Mouse (Mus musculus) kidney, postnatal 10 days (tissue): Measurements from ENCODE around the gene Sipa1l3.
A peak's percentile ranks its signal among the peaks of the same experiment; 100 is the strongest.

Experiments
- DNase-seq: peaks from one replicate; pipeline ENCODE4 v3.0.0; 2021; ENCODE audit warnings: mixed read lengths

The Sipa1l3 gene

DNA sequence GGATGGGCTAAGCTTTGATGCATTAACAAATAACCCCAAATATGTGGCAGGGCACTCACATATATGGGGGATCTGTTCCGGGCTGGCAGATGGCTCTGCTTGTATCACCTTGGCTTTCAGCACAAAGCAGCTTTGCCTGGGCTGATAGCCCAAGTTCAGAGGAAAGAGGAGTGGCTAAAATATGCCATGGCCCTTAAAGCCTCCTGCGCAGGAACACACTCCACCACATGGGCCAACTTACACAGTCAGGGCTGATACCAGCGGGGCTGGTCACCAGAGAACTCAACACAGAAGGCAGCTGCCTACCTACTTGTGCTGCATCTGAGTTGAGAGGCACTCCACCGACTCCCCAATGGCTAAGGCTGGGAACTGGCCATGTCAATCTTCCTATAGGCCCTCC is 111.6 kb downstream of the Sipa1l3 start:
- no peak for DNase-seq

DNA sequence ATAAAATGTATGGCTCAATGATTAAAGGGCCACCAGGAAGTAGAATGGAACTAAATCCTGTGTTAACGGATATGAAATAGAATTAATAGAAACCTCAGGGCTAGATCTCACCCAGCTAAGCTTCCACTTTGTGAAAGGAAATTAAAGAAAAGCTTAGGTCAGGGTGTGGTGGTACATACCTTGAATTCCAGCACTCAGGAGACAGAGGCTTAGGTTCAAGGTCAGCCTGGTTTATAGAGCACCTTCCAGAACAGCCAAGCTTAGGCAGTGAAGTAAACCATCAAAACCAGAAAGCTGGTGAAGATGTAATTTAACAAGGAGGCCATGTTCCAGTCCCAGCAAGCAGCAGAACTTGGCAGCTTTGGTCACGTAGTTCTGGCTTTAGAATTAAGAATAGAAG is 114.3 kb downstream of the Sipa1l3 start:
- DNase-seq = no peak

DNA sequence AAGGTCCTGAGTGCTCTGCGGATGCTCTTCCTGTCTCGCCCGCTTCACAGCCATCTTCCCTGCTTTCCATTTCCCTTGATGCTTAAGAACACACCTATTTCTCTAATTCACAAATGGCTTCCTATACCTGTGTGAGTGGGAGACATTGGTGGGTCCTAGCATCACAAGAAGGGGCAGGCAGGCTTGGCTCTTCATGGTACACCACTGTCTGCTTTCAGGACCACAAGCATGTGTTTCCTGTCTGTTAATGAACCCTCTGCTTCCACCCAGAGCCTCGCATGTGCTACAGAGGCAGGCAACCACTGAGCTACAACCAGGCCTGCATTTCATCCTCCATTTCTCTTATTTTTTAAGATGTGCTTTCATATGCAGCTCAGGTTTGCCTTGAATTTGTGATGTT is 116.4 kb downstream of the Sipa1l3 start:
- DNase-seq = no peak

DNA sequence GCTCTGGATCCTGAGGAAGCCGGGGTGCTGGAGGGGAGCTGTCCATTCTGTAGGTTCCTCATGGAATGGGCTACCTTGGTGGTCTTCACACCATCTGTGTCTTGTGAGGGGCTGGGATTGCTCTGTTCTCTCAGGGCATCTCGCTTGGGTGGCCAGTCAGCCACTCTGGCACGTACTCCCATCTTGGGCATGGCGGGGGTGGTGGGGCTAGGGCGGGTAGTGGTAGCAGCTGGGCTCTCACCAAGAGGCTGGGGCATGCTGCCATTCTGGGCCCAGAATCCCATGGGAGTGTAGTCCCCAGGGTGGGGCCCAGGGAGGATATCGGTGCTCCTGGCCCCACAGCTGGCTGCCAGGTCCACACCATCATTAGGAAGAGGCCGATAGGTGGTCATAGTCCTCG is 118.0 kb downstream of the Sipa1l3 start:
- no peak for DNase-seq

DNA sequence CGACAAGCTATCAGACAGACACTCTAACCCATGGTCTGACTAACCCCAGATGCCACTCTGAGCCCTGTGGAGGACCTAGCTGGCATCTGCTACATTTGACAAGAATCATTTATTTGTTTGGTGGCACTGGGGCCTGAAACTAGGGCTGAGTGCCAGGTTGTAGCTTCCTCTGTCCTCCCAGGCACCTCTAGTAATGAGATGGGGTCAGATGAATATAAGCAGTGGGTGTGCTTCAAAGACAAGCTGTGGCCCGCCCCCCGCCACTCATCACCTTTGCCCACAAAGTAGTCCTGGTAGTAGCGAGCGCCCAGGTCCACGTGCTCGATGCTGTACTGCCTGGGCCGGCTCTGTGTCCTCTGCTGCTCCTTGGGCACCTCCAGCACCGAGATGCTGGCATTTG is 119.4 kb downstream of the Sipa1l3 start:
- DNase-seq = no peak

DNA sequence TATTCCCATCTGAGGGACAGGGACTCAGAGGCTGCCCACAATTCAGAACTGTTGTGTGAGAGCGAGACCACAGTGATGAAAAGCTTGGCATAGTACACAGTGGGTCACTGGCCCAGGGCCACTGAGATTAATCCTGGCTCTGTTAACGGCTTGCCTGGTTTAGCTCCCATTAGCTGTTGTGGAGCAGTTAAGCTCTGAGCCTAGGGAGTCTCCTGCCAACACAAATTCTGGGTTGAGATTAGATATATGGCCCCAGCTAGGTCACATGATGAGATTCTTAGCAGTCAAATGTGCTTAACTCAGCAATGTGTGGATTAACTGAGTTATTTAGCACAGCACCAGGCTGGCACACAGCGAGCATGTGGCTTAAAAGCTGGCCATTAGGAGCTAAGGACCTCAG is 121.0 kb downstream of the Sipa1l3 start:
- DNase-seq = no peak

DNA sequence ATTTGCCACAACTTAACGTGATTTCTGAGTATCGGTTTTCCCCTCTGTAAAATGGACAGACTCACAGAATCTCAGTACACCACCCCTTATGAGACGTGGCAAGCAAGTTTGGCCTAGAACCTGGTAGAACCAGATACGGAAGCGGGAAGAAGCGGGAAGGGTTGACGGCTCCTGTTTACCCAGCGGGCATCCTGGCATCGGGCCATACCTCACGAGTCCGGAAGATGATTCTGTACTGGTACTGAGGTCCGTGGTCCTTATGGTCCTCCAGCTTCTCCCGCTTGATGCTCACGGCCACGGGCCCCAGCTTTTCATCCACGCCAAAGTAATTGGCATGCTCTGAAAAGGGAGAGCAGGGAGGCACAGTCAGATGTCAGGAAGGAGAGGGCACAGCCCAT is 121.5 kb downstream of the Sipa1l3 start:
- no peak for DNase-seq

DNA sequence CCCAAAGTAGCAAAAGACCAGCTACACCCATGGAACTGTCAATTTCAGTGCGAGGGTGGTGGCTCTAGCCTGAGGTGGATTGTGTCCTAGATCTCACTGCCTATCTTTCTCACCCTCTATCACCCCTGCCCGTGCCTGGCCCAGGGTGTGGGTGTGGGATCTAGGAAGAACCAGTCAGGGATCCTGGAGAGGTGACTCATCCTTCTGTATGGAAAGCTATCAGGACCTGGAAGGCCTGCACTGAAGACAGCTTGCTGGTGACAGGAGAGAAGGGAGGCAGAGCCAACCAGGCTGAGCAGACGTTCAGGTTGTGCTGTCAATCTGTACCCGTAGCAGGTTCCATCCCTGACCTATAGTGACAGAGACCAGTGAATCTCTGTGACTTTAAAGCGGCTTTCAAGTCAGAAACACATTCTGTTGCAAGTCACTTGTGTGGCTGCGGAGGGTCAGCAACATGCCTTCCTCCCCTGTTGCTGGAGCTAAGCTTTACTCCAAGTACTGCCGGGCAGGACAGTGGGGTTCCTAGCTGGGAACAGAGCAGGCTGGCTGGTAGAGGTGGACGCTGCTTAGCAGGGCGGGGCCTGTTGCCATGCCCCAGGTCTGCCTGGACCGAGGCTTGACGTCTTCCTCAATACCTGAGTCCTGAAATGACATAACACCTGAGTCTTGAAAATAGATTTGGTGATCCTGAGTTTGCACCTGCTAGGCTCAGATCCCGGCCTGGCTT is 122.1 kb downstream of the Sipa1l3 start:
- no peak for DNase-seq

DNA sequence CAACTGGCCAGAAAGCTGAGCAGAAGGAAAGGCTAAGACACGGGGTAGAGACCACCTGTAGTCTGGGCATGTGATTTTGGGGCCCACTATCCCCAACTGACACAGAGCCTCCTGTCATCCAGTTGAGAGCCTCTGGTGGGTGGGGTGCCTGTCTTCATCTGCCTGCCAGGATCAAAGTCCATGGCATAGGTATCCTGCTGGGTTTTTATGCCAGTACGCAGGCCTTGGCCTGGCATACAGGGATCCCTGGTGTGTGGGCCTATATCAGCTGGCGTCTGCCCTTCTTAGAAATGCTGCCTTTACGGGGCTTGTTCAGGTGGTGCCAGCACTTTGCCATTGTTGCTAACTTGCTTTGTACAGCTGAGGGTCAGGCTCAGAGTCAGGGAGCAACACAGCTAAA is 123.3 kb downstream of the Sipa1l3 start:
- no peak for DNase-seq

DNA sequence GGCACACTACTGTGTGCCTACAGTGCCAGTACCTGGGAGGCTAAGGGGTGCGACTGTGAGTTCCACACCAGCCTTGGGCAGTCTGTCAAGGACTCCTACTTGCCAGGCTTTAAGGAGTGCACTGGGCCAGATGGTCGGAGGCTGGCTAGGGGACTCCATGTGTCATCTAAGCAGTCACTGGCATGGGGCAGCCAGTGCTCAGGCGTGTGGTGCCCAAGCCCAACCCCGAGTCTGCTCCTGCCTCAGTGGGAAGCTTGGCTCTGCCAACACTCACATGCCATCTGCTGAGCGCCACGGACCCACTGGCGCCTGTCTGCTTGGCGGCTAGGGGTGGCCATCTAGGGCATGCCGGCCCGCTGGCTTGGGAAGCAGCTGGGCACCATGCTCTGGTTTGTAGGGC is 125.1 kb downstream of the Sipa1l3 start:
- DNase-seq = no peak

DNA sequence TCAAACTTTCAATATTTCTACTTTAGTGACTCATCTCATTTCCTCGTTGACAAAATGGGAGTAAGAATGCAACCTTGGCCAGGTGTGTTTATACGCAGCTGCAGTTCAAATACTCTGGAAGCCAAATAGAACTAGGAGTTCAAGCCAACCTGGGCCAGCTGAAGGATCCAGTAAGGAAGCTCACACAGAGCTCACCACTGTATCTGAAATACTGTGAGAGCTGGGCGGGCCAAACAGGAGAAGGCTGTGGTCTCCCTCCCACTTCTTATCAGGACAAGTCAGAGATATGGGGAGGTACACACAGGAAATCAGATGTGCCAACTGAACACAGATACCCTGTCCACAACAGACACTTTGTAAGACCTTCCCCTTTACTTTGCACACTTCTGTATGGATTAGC is 125.6 kb downstream of the Sipa1l3 start:
- no peak for DNase-seq

DNA sequence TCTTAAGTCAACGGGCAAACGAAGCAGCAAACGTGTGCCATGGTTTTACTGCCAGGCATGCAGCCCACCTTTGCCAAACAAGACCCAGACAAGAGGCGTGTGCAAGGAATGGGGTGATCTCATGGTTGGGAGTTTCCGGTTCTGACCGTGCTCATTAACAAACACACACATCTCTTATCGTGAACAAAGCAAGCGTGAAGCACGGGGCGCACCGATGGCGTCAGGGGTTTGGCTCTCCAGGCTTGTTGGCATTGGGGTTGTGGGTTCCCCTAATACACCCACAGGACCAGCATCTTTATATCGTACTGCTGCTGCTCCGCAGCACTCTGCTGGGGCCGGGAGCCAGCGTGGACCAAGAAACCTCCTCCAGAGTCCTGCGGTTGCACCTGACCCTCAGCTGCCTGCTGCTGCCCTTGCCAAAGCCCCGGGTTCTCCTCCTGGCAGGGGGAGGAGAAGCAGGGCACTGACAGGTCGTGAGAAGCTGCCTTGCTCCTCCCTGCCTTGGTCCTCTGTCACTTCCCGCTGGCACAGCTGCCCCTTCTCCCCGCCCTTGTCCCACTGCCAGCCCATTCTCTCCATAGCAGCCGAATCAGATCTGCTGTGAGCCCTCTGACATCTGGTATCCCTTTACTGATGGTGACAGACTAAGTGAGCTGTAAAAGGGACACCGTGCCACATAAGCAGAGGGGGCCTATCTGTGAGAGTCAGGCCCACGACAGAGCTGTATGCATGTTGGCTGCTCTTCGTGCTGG is 126.5 kb downstream of the Sipa1l3 start:
- no peak for DNase-seq

DNA sequence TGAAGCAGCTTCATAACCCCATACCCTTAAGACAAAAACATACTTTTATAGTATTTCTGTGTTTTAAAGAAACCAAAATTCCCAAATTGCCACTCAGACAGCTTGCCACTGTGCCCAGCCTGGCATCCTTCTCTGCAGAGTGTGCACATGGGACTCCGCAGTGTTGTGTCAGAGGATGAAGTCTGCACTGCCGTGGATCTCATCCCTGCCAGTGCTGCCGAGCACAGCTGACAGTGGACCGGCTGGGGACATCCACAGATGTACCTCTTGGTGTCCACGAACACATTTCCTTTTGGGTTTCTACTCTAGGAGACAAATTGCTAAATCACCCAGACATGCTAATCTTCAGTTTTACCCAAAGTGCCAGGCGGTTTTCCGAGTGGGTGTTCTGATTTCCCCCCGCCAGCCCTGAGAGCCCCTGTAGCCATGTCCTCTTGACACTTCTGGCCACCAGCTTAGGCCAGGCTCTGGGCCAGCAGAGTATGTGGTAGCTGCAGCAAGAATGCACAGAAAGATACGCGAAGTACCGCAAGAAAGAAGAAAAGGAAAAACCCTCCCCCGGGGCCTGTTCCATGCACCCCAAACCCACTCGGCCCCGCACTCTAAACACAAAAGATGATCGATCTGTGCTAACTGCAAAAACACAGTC is 127.2 kb downstream of the Sipa1l3 start:
- no peak for DNase-seq

DNA sequence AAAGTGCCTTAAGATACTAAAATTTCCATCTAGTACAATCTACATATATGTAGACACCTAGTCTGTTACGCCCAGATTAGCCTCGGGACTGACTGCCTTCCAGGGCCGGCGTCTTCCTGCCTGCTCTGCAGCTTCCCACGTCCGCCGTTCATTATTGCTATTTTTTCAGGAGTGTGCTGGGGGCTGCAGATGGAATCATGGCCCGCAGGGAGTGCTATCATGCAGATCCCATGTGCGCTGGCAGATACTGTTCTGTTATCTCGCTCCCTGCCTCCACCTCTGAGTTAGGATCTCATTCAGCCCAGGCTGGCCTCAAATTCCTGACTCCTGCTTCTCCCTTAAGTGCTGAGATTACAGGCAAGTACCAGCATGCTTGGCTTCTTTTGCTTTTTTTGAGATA is 128.2 kb downstream of the Sipa1l3 start:
- no peak for DNase-seq

DNA sequence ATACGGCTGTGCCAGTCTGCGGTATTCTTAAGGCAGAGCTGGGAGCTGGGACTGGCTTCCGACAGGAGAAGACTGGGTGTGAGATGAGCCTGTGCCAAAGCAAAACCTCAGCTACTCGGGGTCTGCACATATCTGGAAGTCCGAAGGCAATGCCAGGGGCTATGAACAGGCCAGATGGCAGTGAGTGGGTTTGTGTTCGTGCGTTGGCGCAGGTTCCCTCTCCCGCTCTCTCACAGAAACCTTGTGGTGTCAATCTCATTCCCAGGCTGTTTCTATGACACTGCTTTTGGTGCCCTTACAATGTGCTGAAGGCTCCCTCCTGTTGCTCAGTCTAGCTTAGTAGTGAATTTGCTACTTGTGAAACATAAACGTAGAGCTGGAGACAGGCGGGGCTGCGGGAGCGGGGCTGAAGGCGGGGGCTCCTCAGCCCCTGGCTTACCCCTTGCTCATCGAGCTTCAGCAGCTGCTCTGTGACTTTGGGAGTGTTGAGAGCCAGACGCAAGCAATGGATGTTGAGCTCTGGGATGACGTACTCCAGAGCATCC is 130.8 kb downstream of the Sipa1l3 start:
- DNase-seq = no peak

DNA sequence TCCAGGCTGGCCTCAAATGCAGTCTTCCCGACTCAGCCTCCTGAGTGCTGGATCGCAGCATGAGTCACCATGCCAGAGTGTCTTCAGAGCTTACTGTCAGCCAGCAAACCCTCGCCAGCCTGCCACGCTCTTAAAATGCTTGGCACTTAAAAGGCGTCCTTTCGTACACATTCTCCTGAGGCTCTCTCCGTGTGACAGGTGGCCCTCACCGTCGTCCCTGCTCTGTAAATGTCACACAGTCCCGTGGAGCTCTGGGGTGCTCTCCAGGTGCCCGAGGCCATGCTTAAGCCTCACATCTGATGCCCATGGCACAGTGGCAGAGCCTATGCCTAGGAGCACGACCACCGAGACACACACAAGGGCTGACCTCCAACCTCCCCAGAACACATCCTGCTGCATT is 132.1 kb downstream of the Sipa1l3 start:
- no peak for DNase-seq

DNA sequence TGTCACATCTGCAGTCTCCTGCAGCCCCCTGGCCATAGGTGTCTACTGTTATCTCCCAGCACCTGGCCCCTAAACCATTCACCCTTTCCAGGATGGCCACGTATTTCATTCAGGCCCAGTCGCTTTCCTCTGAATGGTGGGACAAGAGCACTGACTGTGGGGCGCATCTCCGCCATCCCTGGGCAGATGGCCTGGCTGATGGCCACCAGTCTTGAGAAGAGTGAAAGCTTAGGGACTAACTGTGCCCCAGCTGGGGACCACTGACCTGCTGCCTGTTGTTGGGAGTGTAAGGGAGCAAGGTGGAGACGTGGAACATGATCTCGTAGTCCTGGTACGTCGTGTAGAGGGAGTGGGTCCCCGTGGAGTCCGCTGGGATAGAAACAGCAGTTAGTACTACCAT is 132.7 kb downstream of the Sipa1l3 start:
- DNase-seq = no peak

DNA sequence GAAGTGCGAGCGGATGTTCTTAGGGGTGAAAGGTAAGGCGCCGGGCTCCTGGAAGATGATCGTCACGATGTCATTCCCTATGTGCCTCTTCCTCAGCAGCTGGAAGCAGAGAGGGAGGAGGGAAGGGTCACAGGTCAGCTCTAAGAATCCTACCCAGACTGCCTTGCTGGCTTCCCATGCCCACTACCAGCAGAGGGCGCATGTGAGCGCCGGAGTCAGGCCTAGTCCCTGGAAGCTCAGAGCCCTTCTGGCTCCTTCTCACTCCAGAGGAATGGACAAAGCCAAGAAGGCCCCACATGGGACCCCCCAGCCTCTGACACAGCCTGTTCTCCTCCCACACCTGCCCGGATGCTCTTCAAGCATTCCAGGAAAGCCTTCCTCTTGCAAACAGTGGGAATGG is 135.2 kb downstream of the Sipa1l3 start:
- DNase-seq = peak; percentile 96

DNA sequence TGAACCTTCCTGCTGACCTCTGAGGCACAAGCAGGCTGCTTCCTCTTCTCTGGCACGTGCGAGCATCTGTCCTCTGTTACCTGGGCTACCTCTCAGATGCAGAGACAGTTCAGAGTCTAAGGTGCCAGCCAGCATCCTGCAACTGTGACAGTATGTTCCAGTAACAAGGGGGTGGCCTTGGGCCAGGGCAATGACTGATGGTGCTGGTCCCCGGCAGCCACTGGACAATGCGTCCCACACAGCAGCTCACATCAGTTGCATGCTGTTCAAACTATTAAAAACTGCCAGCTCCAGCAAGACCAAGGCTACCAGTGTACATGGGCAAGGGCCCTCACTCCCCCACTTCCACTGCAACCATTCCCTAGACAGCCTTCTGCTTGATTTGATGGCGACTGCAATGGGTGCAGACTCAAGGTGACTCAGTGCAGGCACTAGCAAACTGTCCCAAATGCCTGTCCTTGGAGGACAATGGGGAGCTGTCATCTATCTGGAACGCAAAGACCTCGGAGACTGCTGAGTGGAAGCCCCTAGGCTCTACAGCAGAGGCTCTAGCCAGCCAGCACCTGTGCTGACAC is 136.9 kb downstream of the Sipa1l3 start:
- DNase-seq = no peak

DNA sequence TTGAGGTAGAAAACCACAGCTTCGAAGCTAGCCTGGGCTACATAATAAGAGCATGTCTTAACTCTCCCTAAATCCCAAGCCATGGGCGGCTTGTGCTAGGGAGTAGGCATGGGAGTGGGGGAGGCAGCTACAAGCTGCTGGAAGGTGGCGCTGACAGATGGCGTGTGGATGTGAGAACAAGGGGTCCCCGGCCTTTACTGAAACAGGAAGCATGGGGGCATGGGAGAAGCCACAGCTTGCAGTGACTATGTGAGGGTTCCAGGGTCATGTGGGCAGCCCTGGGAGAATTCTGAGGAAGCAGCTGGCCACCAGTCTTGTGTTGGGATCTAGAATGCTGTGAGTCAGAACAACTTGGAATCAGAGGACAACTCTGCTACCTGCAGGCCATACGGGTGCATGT is 144.4 kb downstream of the Sipa1l3 start:
- no peak for DNase-seq

DNA sequence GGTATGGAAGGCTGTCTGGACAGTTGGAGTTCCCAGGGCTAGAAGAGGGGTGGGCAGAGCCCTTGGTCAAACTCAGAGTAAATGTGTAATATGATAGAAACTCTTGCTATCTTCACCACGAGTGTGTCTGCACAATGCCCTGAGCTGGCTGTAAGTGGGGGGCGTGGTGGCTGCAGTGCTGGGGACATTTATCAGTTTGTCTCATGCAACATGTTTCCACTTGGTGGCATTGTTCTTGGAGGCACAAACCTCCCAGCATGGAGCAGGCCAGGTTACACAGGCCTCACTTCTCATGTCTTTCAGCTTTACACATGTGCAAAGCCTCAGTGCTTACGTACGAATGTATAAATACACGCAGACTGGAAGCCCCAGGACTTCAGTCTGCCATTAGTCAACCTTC is 146.3 kb downstream of the Sipa1l3 start:
- DNase-seq = no peak

DNA sequence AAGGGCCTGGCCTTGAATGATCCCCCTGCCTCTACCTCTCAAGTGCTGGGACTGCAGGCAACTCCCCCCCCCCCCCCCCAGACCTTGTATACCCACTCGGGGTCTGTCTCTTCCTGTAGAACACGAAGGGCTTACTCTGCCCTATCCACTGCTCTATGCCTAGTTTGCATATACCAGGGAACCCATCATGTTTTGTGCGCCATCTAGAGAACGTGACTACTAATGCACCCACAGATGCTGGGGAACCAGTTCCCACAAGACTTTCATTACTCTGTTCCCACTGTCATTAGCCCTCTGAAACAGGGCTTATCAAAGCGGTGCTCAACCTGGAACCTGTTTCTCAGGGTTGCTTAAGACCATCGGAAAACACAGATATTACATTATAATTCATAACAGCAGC is 148.4 kb downstream of the Sipa1l3 start:
- DNase-seq = no peak

DNA sequence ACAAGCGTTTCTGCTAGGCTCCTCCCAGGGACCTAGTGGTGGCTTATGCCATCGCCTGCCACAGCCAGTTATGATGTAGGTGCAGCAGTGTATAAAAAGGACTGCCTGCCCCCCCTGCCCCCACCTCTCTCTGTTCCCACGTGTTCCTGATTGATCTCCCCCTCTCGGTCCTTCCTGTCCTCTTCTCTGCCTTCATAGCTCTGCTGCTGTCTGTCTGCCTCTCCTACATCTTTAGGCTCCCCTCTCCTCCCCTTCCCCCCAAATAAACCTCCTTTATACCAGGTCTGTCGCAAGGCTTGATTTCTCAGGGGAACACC is 150.5 kb downstream of the Sipa1l3 start:
- DNase-seq = no peak
